Mouse (Mus musculus) cerebellum, postnatal 10 days (tissue): ENCODE results near the gene Polr2b.

Source experiments
- DNase-seq, 2 experiments: peaks; one replicate each; pipeline ENCODE4 v3.0.0; 2021; ENCODE audit warnings: mixed read lengths in 2 of 2

Polr2b gene

GRCm38 (mm10) chr5:77393094-77393619 is 83.2 kb downstream of the Polr2b start:
- no peak for DNase-seq

GRCm38 (mm10) chr5:77393990-77394618 is 84.2 kb downstream of the Polr2b start:
- no peak for DNase-seq

- no peak for DNase-seq
Measured at GRCm38 (mm10) chr5:77398285-77399057, 88.5 kb downstream of the Polr2b start.
